Mouse (Mus musculus) small intestine, adult 2 months (tissue): ENCODE data around the gene Olfr1217.

Experiments
- CTCF ChIP-seq: fragments of 200-500 bp; IDR thresholded peaks from 2 replicates; pipeline ENCODE4 v1.5.1; 2012; ENCODE audit warnings: low read depth, mild to moderate bottlenecking, control low read depth, inconsistent platforms, low read length, moderate library complexity, mixed read lengths; ENCODE audit not compliant: insufficient replicate concordance, insufficient read length; ENCODE audit errors: extremely low read depth
- POLR2A ChIP-seq: fragments of 200-500 bp; IDR thresholded peaks from 2 replicates; pipeline ENCODE4 v1.6.1; 2012; ENCODE audit warnings: low read depth, mild to moderate bottlenecking, control low read depth, inconsistent platforms, low read length, moderate library complexity

DNA sequence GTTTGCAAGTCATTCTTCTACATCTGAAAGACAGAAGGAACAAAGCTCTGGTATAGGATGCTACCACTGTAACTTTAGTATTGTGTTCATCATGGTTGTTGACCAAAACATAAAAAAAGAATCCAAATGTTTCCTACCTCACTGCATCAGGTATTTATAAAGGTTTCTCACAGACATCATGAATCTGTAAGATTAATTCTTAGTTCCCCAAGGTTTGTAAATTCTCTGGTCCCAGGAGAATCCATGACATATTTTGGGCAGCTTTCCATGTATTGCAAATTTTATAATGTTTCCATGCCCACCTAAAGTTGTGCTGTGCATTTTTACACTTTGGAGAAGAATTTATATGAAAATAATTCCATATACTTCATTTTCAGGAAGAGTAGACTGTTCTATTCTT, 29.2 kb upstream of the Olfr1217 start, which contains the start of gene Olfr1218:
- TF ChIP-seq POLR2A (no peak), CTCF (no peak)
